Mouse (Mus musculus): ENCODE data around the gene Cyp3a13.
"Not testable (repeated sequence)": the region's sequence is repeated elsewhere in the genome, so short reads cannot be mapped to it uniquely, and the experiment has no call there.

Gene Cyp3a13

GRCm38 (mm10) chr5:137875054-137875453 is 46.4 kb downstream of the Cyp3a13 start:
- in situ Hi-C loops (cut with MboI, MseI), result loop anchor here (5.0 kb wide), 1 partner anchor 73 kb away; no protein-coding TSS in a partner anchor

GRCm38 (mm10) chr5:137872381-137872702 is 49.1 kb downstream of the Cyp3a13 start:
- in situ Hi-C loops (cut with MboI, MseI), result not testable (repeated sequence)

GRCm38 (mm10) chr5:137871644-137872380 is 49.6 kb downstream of the Cyp3a13 start, which contains the start of gene Pilrb2:
Gene Pilrb2, minus strand, starts transcription at chr5:137871815.
- in situ Hi-C loops (cut with MboI, MseI), result not testable (repeated sequence)

- in situ Hi-C loops (cut with MboI, MseI), result not testable (repeated sequence)
These were observed 52.8 kb downstream of the Cyp3a13 start for GRCm38 (mm10) chr5:137868600-137868999.

- in situ Hi-C loops (cut with MboI, MseI), result not testable (repeated sequence)
These were observed 57.4 kb downstream of the Cyp3a13 start for GRCm38 (mm10) chr5:137864008-137864407.

- in situ Hi-C loops (cut with MboI, MseI), result not testable (repeated sequence)
These were observed 63.3 kb downstream of the Cyp3a13 start, which contains the start of gene Pilrb1 for GRCm38 (mm10) chr5:137857960-137858710. Gene Pilrb1, minus strand, starts transcription at chr5:137858106.

- in situ Hi-C loops (cut with MboI, MseI), result not testable (repeated sequence)
These were observed 64.5 kb downstream of the Cyp3a13 start for GRCm38 (mm10) chr5:137856870-137857269.

GRCm38 (mm10) chr5:137854907-137855306 is 66.5 kb downstream of the Cyp3a13 start:
- in situ Hi-C loops (cut with MboI, MseI), result not testable (repeated sequence)

- in situ Hi-C loops (cut with MboI, MseI), result not testable (repeated sequence)
These were observed 71.1 kb downstream of the Cyp3a13 start for GRCm38 (mm10) chr5:137850313-137850712.
